Mouse (Mus musculus): ENCODE results near the gene 1700030K09Rik.

GRCm38 (mm10) chr8:72497911-72498310 lies 54.2 kb downstream of the 1700030K09Rik start:
- TF ChIP-seq CTCF (conservative IDR thresholded peaks at IDR 0.05; ENCODE audit: insufficient read depth, insufficient read length, low read depth, low read length) (no peak), POLR2A (IDR thresholded peaks at IDR 0.05; ENCODE audit: low read depth, low read length) (no peak)
